Mouse (Mus musculus) ES-Bruce4 (cell line): Measurements from ENCODE around the gene Uqcc2.

Experiments
- CTCF ChIP-seq: IDR thresholded peaks from one replicate; pipeline ENCODE4 v1.8.1; 2011; ENCODE audit warnings: low read depth, low read length
- EP300 ChIP-seq: IDR thresholded peaks from 2 replicates; pipeline ENCODE4 v1.6.1; 2011; ENCODE audit warnings: low read depth, low read length; ENCODE audit not compliant: insufficient read depth
- POLR2A ChIP-seq: IDR thresholded peaks from one replicate; pipeline ENCODE4 v1.8.1; 2011; ENCODE audit warnings: low read length; ENCODE audit not compliant: insufficient read depth

DNA sequence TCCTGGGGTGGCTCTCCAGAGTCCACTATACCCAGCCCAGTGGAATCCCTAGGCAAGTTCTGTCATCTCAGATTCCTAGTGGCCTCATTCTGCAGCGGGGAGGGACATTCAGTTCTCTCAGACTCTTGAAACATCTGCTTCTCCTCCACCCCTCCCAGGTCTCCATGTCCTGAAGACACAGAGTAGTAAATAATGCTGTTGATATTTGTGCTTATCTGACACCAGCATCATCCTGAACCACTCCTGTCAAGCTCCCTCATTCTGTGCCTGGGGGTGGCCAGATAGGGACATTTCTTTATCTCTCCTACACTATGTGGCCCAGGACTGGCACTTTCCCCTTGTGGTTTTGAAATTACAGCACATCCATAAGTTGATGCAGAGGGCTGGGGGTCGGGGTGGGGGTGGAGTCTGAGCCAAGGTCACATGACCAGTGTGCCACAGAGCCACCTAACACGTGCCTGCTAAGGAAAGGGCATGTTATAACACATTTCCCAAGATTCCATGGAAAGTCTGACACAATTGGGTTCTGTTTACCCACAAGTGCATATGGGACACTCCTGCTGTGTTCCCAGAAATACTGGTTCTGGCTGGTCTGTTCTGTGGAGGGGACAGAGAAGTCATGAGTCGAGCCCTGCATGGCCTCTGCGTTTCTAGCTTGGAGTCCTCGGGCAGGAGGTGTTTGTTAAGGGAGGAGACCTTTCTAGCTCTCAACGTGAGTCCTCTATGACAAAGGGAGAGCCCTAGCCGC, 19.4 kb upstream of the Uqcc2 start:
- TF ChIP-seq CTCF: no peak
- TF ChIP-seq EP300: no peak
- no peak for TF ChIP-seq POLR2A
